Mouse (Mus musculus) cerebellum, adult 8-10 months (tissue): ENCODE results near the gene Ugt1a7c.
"Not testable (repeated sequence)": the region's sequence is repeated elsewhere in the genome, so short reads cannot be mapped to it uniquely, and the experiment has no call there.

Source experiments
- DNase-seq: peaks from one replicate; pipeline ENCODE4 v3.0.0; 2022

The Ugt1a7c gene

DNA sequence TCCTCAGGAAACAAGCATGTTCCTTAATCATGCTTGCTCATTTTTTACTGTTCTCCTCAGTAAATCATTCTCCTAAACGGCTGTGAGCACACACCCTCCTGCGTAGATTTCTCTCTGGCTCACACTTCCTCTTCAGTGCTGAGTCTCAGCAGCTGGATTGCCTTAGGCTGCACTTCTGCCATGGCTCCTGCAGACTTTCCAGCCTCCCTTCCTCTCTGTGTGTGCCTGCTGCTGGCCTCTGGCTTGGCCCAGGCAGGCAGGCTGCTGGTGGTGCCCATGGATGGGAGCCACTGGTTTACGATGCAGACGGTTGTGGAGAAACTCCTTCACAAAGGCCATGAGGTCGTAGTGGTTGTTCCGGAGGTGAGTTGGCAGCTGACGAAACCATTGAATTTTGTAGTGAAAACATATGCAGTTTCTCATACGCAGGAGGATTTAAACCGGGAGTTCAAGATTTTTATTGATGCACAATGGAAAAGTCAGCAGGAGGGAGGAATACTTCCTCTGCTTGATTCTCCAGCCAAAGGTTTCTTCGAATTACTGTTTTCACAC lies at the start of gene Ugt1a7c:
TSS of gene Ugt1a7c (plus strand) at position 122 of the 552 bp plus-strand sequence.
- no peak for DNase-seq

- DNase-seq, result not testable (repeated sequence)
These were observed 47.5 kb upstream of the Ugt1a7c start for GRCm38 (mm10) chr1:88047408-88047807.

- no peak for DNase-seq
These were observed 39.8 kb upstream of the Ugt1a7c start, which contains the start of gene Ugt1a10 for GRCm38 (mm10) chr1:88055088-88055487. Ugt1a10 (plus strand) TSS chr1:88055388.

- DNase-seq, result not testable (repeated sequence)
These were observed 28.3 kb upstream of the Ugt1a7c start for GRCm38 (mm10) chr1:88066472-88067102.

- DNase-seq, result no peak
These were observed 24.4 kb upstream of the Ugt1a7c start, which contains the start of gene Ugt1a9 for GRCm38 (mm10) chr1:88070495-88070894. Ugt1a9 (plus strand) TSS chr1:88070800.

GRCm38 (mm10) chr1:88070902-88071301 lies 24.0 kb upstream of the Ugt1a7c start:
- no peak for DNase-seq

GRCm38 (mm10) chr1:88074471-88074870 lies 20.4 kb upstream of the Ugt1a7c start:
- no peak for DNase-seq

DNA sequence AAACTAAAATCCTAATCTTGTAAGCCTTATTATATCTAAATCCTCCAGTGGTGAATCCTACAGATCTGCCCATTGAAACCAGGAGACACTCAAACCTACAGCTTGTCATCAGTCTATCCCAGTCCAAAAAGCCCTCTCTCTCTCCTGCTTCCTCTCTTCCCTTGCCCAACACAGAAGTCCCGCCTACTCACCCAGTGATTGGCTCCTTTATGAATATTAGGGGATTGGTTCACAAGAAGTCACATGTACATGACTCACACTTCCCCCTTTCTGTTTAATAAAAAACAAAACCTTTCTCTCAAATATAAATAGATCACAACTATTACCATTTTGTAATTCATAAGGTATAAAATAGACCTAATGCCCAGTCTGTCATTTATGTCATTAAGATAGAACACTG lies 17.7 kb upstream of the Ugt1a7c start:
- no peak for DNase-seq

GRCm38 (mm10) chr1:88081670-88082069 lies 13.2 kb upstream of the Ugt1a7c start:
- DNase-seq, result no peak

- DNase-seq, result no peak
These were observed 8.7 kb upstream of the Ugt1a7c start for GRCm38 (mm10) chr1:88086125-88086524.

GRCm38 (mm10) chr1:88087513-88087912 lies 7.3 kb upstream of the Ugt1a7c start, which contains the start of gene Ugt1a8:
Ugt1a8 (plus strand) TSS chr1:88087813.
- DNase-seq, result no peak

DNA sequence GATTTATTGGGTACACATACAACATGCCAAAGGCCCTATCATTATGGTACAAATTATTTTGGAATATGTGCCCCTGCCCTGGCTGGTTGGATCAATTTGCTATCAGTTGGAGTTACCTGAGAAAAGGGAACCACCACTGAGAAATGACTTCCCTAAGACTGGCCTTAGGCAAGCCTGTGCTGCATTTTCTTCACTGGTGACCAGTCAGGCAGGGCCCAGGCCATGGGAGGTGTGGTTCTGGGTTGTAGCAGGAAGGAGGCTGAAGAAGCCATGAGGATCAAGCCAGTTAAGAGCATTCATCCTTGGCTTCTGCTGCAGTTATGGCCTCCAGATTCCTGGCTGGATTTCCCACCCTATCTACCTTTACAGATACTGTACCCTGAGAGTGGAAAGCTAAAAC lies 2.5 kb upstream of the Ugt1a7c start:
- DNase-seq, result no peak

DNA sequence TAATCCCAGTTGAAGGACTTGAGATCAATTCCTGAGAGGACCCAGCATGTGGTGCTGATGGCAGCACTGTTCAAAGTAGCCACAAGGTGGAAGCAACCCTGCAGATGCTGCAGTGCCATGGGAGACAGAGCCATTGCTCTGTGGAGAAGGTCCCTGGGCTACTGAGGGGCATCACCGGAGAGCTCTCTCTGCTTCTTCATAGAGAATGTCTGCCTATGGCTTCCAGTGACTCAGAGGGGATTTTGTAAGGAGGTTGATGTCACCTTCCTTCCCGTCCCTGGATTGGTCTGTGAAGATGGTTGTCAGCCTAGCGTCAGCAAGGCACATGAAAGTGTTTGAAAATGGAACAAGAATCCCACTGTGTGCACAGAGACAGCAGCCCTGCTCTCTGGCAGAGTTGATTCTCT lies 589 bp upstream of the Ugt1a7c start:
- DNase-seq, result not testable (repeated sequence)

DNA sequence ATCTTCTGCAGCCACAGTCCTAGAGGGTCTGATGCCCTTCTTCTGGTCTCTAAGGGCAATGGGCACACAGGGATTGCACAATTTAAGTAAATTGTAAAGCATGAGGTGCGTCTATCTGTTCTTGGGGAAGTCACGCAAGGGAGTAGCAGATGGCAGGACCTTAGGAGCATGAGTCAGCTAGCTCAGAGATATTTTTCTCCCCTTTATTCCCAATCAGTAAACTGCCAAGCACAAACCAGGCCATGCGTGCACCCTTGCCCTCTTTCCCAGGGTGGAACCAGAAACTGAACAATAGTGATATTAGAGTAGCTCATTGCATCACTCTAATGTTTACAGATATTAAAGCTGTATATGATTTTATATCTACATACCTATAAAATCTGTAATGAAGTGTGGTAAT lies 3.7 kb downstream of the Ugt1a7c start:
- DNase-seq, result not testable (repeated sequence)

GRCm38 (mm10) chr1:88099691-88100090 lies 4.8 kb downstream of the Ugt1a7c start:
- DNase-seq, result not testable (repeated sequence)

DNA sequence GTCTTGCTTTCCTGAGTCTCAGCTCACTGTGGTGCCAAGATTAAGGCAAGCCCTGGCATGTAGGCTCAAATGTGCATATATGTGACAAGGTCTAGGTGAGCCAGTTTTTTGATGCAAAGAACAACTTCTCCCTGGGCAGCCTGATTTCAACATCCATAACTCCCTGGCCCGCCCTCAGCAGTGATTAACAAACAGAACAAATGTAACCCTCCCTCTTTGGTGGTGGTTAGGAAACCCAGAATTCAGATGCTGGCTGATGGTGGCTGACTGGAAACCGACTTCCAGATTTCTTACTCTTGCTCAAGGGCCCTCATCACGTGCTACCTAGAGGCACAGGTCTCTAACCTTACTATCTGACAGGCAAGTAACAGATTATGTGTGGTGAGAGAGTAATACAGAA lies 8.2 kb downstream of the Ugt1a7c start, which contains the start of gene Ugt1a6b:
TSS of gene Ugt1a6b (plus strand) at position 234 of the 400 bp plus-strand sequence.
- not testable (repeated sequence) for DNase-seq

DNA sequence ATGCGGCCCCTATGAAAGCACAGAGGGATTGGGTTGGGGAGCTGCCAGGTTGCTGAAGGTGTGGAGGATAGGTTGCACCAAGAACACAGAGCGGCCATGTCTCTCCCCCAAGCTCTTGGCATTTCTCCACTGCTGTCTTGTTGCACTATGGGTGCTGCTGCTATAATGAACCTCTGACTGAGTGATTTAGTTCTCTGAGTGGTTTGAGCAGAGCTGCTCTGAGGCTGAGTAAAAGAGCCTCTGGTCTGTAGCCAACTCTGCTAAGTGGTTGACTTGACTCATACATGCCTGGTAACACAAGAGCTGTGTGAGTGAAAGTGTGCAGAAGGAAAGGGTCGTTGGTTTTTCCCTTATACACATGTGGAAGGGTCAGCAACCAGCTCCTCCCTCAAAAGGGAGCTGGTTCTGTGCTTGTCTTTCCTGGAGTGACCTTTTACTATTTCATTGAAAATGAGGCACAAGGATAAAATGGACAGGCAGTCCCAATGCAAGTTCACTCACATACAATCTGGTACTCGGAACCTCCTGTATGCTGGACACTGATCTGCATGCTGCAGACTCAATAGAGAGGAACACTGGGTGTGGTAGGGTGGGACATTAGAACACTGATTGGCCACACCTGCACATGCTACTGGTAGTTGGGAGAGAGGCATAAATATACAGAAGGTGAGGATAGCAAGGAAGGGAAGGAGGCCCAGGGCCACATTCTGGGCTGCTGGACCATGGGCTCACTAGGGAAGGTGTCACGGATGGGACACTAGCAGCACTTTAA lies 9.0 kb downstream of the Ugt1a7c start:
- DNase-seq, result not testable (repeated sequence)

GRCm38 (mm10) chr1:88104667-88105430 lies 10.0 kb downstream of the Ugt1a7c start:
- no peak for DNase-seq

- no peak for DNase-seq
These were observed 10.8 kb downstream of the Ugt1a7c start for GRCm38 (mm10) chr1:88105656-88106055.

- DNase-seq, result not testable (repeated sequence)
These were observed 14.2 kb downstream of the Ugt1a7c start for GRCm38 (mm10) chr1:88109027-88109557.

GRCm38 (mm10) chr1:88109604-88110003 lies 14.7 kb downstream of the Ugt1a7c start:
- not testable (repeated sequence) for DNase-seq

GRCm38 (mm10) chr1:88112769-88113168 lies 17.9 kb downstream of the Ugt1a7c start:
- DNase-seq, result not testable (repeated sequence)
